Mouse (Mus musculus) forebrain, postnatal 0 days (tissue): ENCODE measurements at regions not wholly inside any gene's neighbourhood (a gene's known extent, or its start where the extent isn't known, plus 50 kb on each side); places are given as distances from the start of the nearest gene placed in this dataset.

Source experiments
- ATAC-seq: fragments of 200-750 bp; cut with Nextera tagmentation; 2 replicates; pipeline ENCODE4 v1.8.0; 2017; ENCODE audit warnings: mild to moderate bottlenecking, moderate library complexity
- DNase-seq: peaks from one replicate; pipeline ENCODE4 v3.0.0-alpha.2; 2015
- H3K27ac ChIP-seq: fragments of 300-500 bp; sonication (generic); 2 replicates; pipeline ENCODE4 v1.5.1; 2014; ENCODE audit warnings: low read depth, mild to moderate bottlenecking, antibody characterized with exemption, low read length, moderate library complexity, mixed read lengths
- H3K27me3 ChIP-seq: fragments of 300-500 bp; sonication (generic); 2 replicates; pipeline ENCODE4 v1.6.1; 2014; ENCODE audit warnings: mild to moderate bottlenecking, low read length, mixed read lengths; ENCODE audit not compliant: insufficient read depth
- H3K36me3 ChIP-seq: fragments of 300-500 bp; sonication (generic); 2 replicates; pipeline ENCODE4 v1.6.1; 2014; ENCODE audit warnings: mild to moderate bottlenecking, moderate library complexity; ENCODE audit not compliant: insufficient read depth
- H3K4me1 ChIP-seq: fragments of 300-500 bp; sonication (generic); 2 replicates; pipeline ENCODE4 v1.6.1; 2014; ENCODE audit warnings: antibody characterized with exemption; ENCODE audit not compliant: insufficient read depth
- H3K4me2 ChIP-seq: fragments of 300-500 bp; sonication (generic); 2 replicates; pipeline ENCODE4 v1.6.1; 2014; ENCODE audit warnings: low read depth, mild to moderate bottlenecking, moderate library complexity
- H3K4me3 ChIP-seq: fragments of 300-500 bp; sonication (generic); 2 replicates; pipeline ENCODE4 v1.5.1; 2014; ENCODE audit warnings: low read depth, low read length, mixed read lengths
- H3K9ac ChIP-seq: fragments of 300-500 bp; sonication (generic); 2 replicates; pipeline ENCODE4 v1.6.1; 2014; ENCODE audit warnings: mild to moderate bottlenecking
- H3K9me3 ChIP-seq: fragments of 300-500 bp; sonication (generic); 2 replicates; pipeline ENCODE4 v1.6.1; 2016; ENCODE audit warnings: low read length
- CTCF ChIP-seq: sonication (generic); IDR thresholded peaks from 2 replicates; pipeline ENCODE4 v1.5.1; 2016; ENCODE audit warnings: antibody characterized with exemption, control low read depth, low read depth
- WGBS: fragments of 180-500 bp; shearing (Covaris S2); extraction: QIAGEN DNeasy Blood & Tissue Kit; methylation state at CpG from one replicate; pipeline ENCODE4 v1.1.7; 2014; 5-methylcytosine and 5-hydroxymethylcytosine counted together

- H3K4me2 ChIP-seq, result no peak overlapping the region
- ATAC-seq (no peak), DNase-seq (no peak)
- no peaks in the 10 kb centered on the region for H3K27me3 ChIP-seq
- no peaks in the 10 kb centered on the region for H3K4me1 ChIP-seq
- no peaks in the 10 kb centered on the region for H3K36me3 ChIP-seq
- H3K27ac ChIP-seq, result no peak overlapping the region
- no peak for TF ChIP-seq CTCF
- no peak overlapping the region for H3K9ac ChIP-seq
- WGBS, result 50% methylated on average over 1 of the region's 1 CpGs
- H3K9me3 ChIP-seq, result no peaks in the 10 kb centered on the region
- H3K4me3 ChIP-seq, result no peak overlapping the region
These were observed 120.8 kb downstream of the Sox3 start for GRCm38 (mm10) chrX:60772439-60772838.

GRCm38 (mm10) chrX:60750456-60750855 lies 142.8 kb downstream of the Sox3 start:
- no peak for TF ChIP-seq CTCF
- no peak for ATAC-seq
- Histone ChIP-seq H3K9ac (no peak overlapping the region), H3K9me3 (no peaks in the 10 kb centered on the region), H3K27me3 (no peaks in the 10 kb centered on the region), H3K4me1 (no peaks in the 10 kb centered on the region), H3K4me2 (no peak overlapping the region), H3K36me3 (no peaks in the 10 kb centered on the region), H3K27ac (no peak overlapping the region), H3K4me3 (no peak overlapping the region)
- 37% methylated on average over 5 of the region's 5 CpGs for WGBS
- no peak for DNase-seq

- Histone ChIP-seq H3K9ac (no peak overlapping the region), H3K4me3 (no peak overlapping the region), H3K9me3 (no peaks in the 10 kb centered on the region), H3K4me2 (no peak overlapping the region), H3K27ac (no peak overlapping the region), H3K4me1 (no peaks in the 10 kb centered on the region), H3K36me3 (no peaks in the 10 kb centered on the region), H3K27me3 (no peaks in the 10 kb centered on the region)
- ATAC-seq (no peak), DNase-seq (no peak)
- TF ChIP-seq CTCF, result no peak
- WGBS, result 56% methylated on average over 3 of the region's 3 CpGs
These were observed 149.3 kb downstream of the Sox3 start for GRCm38 (mm10) chrX:60743971-60744370.

GRCm38 (mm10) chrX:60743020-60743707 lies 150.1 kb downstream of the Sox3 start:
- H3K36me3 ChIP-seq, result no peaks in the 10 kb centered on the region
- no peak overlapping the region for H3K9ac ChIP-seq
- H3K4me1 ChIP-seq, result no peaks in the 10 kb centered on the region
- no peak for TF ChIP-seq CTCF
- no peak overlapping the region for H3K27ac ChIP-seq
- DNase-seq (peak; percentile 11), ATAC-seq (peak; percentile 40; the same call in 1 of the 2 replicates)
- H3K27me3 ChIP-seq, result no peaks in the 10 kb centered on the region
- H3K9me3 ChIP-seq, result no peaks in the 10 kb centered on the region
- H3K4me3 ChIP-seq, result no peak overlapping the region
- 42% methylated on average over 3 of the region's 3 CpGs for WGBS
- no peak overlapping the region for H3K4me2 ChIP-seq

- WGBS, result 32% methylated on average over 13 of the region's 13 CpGs
- no peaks in the 10 kb centered on the region for H3K9me3 ChIP-seq
- ATAC-seq (no peak; the same call in 1 of the 2 replicates), DNase-seq (no peak)
- no peak overlapping the region for H3K9ac ChIP-seq
- peak overlapping the region; percentile 38 for H3K4me2 ChIP-seq
- TF ChIP-seq CTCF, result no peak
- no peaks in the 10 kb centered on the region for H3K36me3 ChIP-seq
- H3K27ac ChIP-seq, result no peak overlapping the region
- no peaks in the 10 kb centered on the region for H3K4me1 ChIP-seq
- H3K4me3 ChIP-seq, result 0 out of 2 replicates have a peak overlapping the region, but pooled peaks have one; percentile 7
- H3K27me3 ChIP-seq, result no peaks in the 10 kb centered on the region
These were observed 127.1 kb upstream of the Atp11c start for GRCm38 (mm10) chrX:60719428-60720151.

GRCm38 (mm10) chrX:60718794-60719193 lies 126.3 kb upstream of the Atp11c start:
- no peak overlapping the region; the same call in 1 of the 2 replicates for H3K4me3 ChIP-seq
- no peak for TF ChIP-seq CTCF
- 37% methylated on average over 6 of the region's 6 CpGs for WGBS
- no peak overlapping the region for H3K27ac ChIP-seq
- peak overlapping the region; percentile 29; the same call in 1 of the 2 replicates for H3K4me2 ChIP-seq
- H3K27me3 ChIP-seq, result no peaks in the 10 kb centered on the region
- H3K4me1 ChIP-seq, result no peaks in the 10 kb centered on the region
- no peaks in the 10 kb centered on the region for H3K36me3 ChIP-seq
- no peaks in the 10 kb centered on the region for H3K9me3 ChIP-seq
- DNase-seq, result no peak
- H3K9ac ChIP-seq, result no peak overlapping the region
- ATAC-seq, result no peak

GRCm38 (mm10) chrX:60718156-60718769 lies 125.8 kb upstream of the Atp11c start:
- TF ChIP-seq CTCF, result no peak
- Histone ChIP-seq H3K4me1 (no peaks in the 10 kb centered on the region), H3K4me2 (peak overlapping the region; percentile 29; the same call in 1 of the 2 replicates), H3K27me3 (no peaks in the 10 kb centered on the region), H3K9me3 (no peaks in the 10 kb centered on the region), H3K4me3 (no peak overlapping the region; the same call in 1 of the 2 replicates), H3K27ac (no peak overlapping the region), H3K36me3 (no peaks in the 10 kb centered on the region), H3K9ac (no peak overlapping the region)
- WGBS, result 27% methylated on average over 11 of the region's 11 CpGs
- DNase-seq (no peak), ATAC-seq (no peak)
